Mouse (Mus musculus) olfactory bulb, adult 2 months (tissue): ENCODE data around the gene Mok.

Source experiments
- CTCF ChIP-seq: fragments of 200-500 bp; IDR thresholded peaks from 2 replicates; pipeline ENCODE4 v1.5.1; 2012; ENCODE audit warnings: low read depth, mild to moderate bottlenecking, low read length, moderate library complexity; ENCODE audit not compliant: insufficient read depth
- POLR2A ChIP-seq: fragments of 200-500 bp; IDR thresholded peaks from 2 replicates; pipeline ENCODE4 v1.6.1; 2012; ENCODE audit warnings: mild to moderate bottlenecking, low read depth, low read length, moderate library complexity; ENCODE audit not compliant: insufficient read depth

GRCm38 (mm10) chr12:110790580-110790979 is 50.2 kb downstream of the Mok start:
- TF ChIP-seq CTCF = no peak
- TF ChIP-seq POLR2A = no peak
